Mouse (Mus musculus): ENCODE results near the gene Sim2. TPM values are rescaled to one million over a fixed set of nuclear protein-coding genes. Genes with fewer than 3 reads are reported as not detected.

Sim2 gene
- polyA plus RNA-seq, 1 experiment from 2014 or later, result 1.7 TPM

- H3K4me1 ChIP-seq (ENCODE audit: insufficient read depth, low read length), result peaks cover 9% of the 10 kb centered on the region
Measured at GRCm38 (mm10) chr16:94123247-94123646, 38.5 kb downstream of the Sim2 start.

GRCm38 (mm10) chr16:94125172-94125981, 40.6 kb downstream of the Sim2 start:
- peaks cover 9% of the 10 kb centered on the region for H3K4me1 ChIP-seq (ENCODE audit: insufficient read depth, low read length)
- H3K27me3 ChIP-seq (ENCODE audit: insufficient read depth, low read length), result peaks cover 71% of the 10 kb centered on the region
- H3K4me3 ChIP-seq (ENCODE audit: low read length), result peak overlapping the region; percentile 48
- no peaks in the 10 kb centered on the region for H3K9me3 ChIP-seq (ENCODE audit: low read length)
- no peak overlapping the region for H3K27ac ChIP-seq (ENCODE audit: low read length)
- peak; percentile 67 for ATAC-seq (ENCODE audit: low FRiP score, low TSS enrichment)
- WGBS, result 1% methylated on average over 79 of the region's 83 CpGs
- no peaks in the 10 kb centered on the region for H3K36me3 ChIP-seq (ENCODE audit: insufficient read depth, low read length)
- H3K4me2 ChIP-seq (replicated peaks; ENCODE audit: low read depth, low read length), result peak overlapping the region; percentile 86
- H3K9ac ChIP-seq (replicated peaks; ENCODE audit: low read length), result peak overlapping the region; percentile 65

More at GRCm38 (mm10) chr16:94123247-94123646, 38.5 kb downstream of the Sim2 start:
- ATAC-seq (ENCODE audit: low FRiP score, low TSS enrichment), result no peak
- Histone ChIP-seq H3K36me3 (ENCODE audit: insufficient read depth, low read length) (no peaks in the 10 kb centered on the region), H3K4me2 (replicated peaks; ENCODE audit: low read depth, low read length) (no peak overlapping the region), H3K4me3 (ENCODE audit: low read length) (no peak overlapping the region), H3K27me3 (ENCODE audit: insufficient read depth, low read length) (peaks cover 71% of the 10 kb centered on the region), H3K9ac (replicated peaks; ENCODE audit: low read length) (no peak overlapping the region), H3K27ac (ENCODE audit: low read length) (no peak overlapping the region), H3K9me3 (ENCODE audit: low read length) (no peaks in the 10 kb centered on the region)
- 83% methylated on average over 11 of the region's 11 CpGs for WGBS

GRCm38 (mm10) chr16:94126200-94126599, 41.5 kb downstream of the Sim2 start:
- 40% methylated on average over 9 of the region's 9 CpGs for WGBS
- no peak for ATAC-seq (ENCODE audit: low FRiP score, low TSS enrichment)
- peaks cover 66% of the 10 kb centered on the region for H3K27me3 ChIP-seq (ENCODE audit: insufficient read depth, low read length)

GRCm38 (mm10) chr16:94128236-94128835, 43.6 kb downstream of the Sim2 start:
- no peak for ATAC-seq (ENCODE audit: low FRiP score, low TSS enrichment)
- Histone ChIP-seq H3K9me3 (ENCODE audit: low read length) (no peaks in the 10 kb centered on the region), H3K27ac (ENCODE audit: low read length) (no peak overlapping the region), H3K4me3 (ENCODE audit: low read length) (no peak overlapping the region), H3K4me1 (ENCODE audit: insufficient read depth, low read length) (peaks cover 9% of the 10 kb centered on the region), H3K4me2 (replicated peaks; ENCODE audit: low read depth, low read length) (no peak overlapping the region), H3K27me3 (ENCODE audit: insufficient read depth, low read length) (peaks cover 46% of the 10 kb centered on the region), H3K36me3 (ENCODE audit: insufficient read depth, low read length) (no peaks in the 10 kb centered on the region), H3K9ac (replicated peaks; ENCODE audit: low read length) (no peak overlapping the region)
- WGBS, result 69% methylated on average over 2 of the region's 2 CpGs

More at GRCm38 (mm10) chr16:94126200-94126599, 41.5 kb downstream of the Sim2 start:
- Histone ChIP-seq H3K9ac (replicated peaks; ENCODE audit: low read length) (no peak overlapping the region), H3K4me1 (ENCODE audit: insufficient read depth, low read length) (peaks cover 9% of the 10 kb centered on the region), H3K36me3 (ENCODE audit: insufficient read depth, low read length) (no peaks in the 10 kb centered on the region), H3K4me3 (ENCODE audit: low read length) (no peak overlapping the region), H3K27ac (ENCODE audit: low read length) (no peak overlapping the region), H3K9me3 (ENCODE audit: low read length) (no peaks in the 10 kb centered on the region), H3K4me2 (replicated peaks; ENCODE audit: low read depth, low read length) (no peak overlapping the region)

- Histone ChIP-seq H3K27me3 (ENCODE audit: insufficient read depth, low read length) (no peaks in the 10 kb centered on the region), H3K9me3 (ENCODE audit: low read length) (peaks cover 4% of the 10 kb centered on the region), H3K4me3 (ENCODE audit: low read length) (no peak overlapping the region), H3K4me1 (ENCODE audit: insufficient read depth, low read length) (0 out of 2 replicates have a peak, but pooled peaks cover 2% of the 10 kb centered on the region), H3K9ac (replicated peaks; ENCODE audit: low read length) (no peak overlapping the region), H3K27ac (ENCODE audit: low read length) (no peak overlapping the region), H3K4me2 (replicated peaks; ENCODE audit: low read depth, low read length) (no peak overlapping the region), H3K36me3 (ENCODE audit: insufficient read depth, low read length) (0 out of 2 replicates have a peak, but pooled peaks cover 4% of the 10 kb centered on the region)
- ATAC-seq (ENCODE audit: low FRiP score, low TSS enrichment), result no peak
- WGBS, result 61% methylated on average over 10 of the region's 10 CpGs
Measured at GRCm38 (mm10) chr16:94134218-94134617, 49.5 kb downstream of the Sim2 start.

- Histone ChIP-seq H3K27me3 (ENCODE audit: insufficient read depth, low read length) (peaks cover 13% of the 10 kb centered on the region), H3K36me3 (ENCODE audit: insufficient read depth, low read length) (0 out of 2 replicates have a peak, but pooled peaks cover 4% of the 10 kb centered on the region), H3K9me3 (ENCODE audit: low read length) (peaks cover 4% of the 10 kb centered on the region), H3K4me1 (ENCODE audit: insufficient read depth, low read length) (peaks cover 28% of the 10 kb centered on the region), H3K27ac (ENCODE audit: low read length) (peak overlapping the region; percentile 54), H3K4me2 (replicated peaks; ENCODE audit: low read depth, low read length) (no peak overlapping the region), H3K9ac (replicated peaks; ENCODE audit: low read length) (no peak overlapping the region), H3K4me3 (ENCODE audit: low read length) (no peak overlapping the region)
- WGBS, result 41% methylated on average over 10 of the region's 10 CpGs
- ATAC-seq (ENCODE audit: low FRiP score, low TSS enrichment), result 0 out of 2 replicates have a peak, but pooled peaks have one; percentile 22
Measured at GRCm38 (mm10) chr16:94140746-94141145, 56.0 kb downstream of the Sim2 start.

- peaks cover 31% of the 10 kb centered on the region for H3K4me1 ChIP-seq (ENCODE audit: insufficient read depth, low read length)
- H3K4me2 ChIP-seq (replicated peaks; ENCODE audit: low read depth, low read length), result peak overlapping the region; percentile 32; the same call in 1 of the 2 replicates
- no peaks in the 10 kb centered on the region for H3K36me3 ChIP-seq (ENCODE audit: insufficient read depth, low read length)
- H3K9me3 ChIP-seq (ENCODE audit: low read length), result no peaks in the 10 kb centered on the region
- peak; percentile 41; the same call in 1 of the 2 replicates for ATAC-seq (ENCODE audit: low FRiP score, low TSS enrichment)
- H3K4me3 ChIP-seq (ENCODE audit: low read length), result no peak overlapping the region
- no peak overlapping the region for H3K27ac ChIP-seq (ENCODE audit: low read length)
- 8% methylated on average over 10 of the region's 10 CpGs for WGBS
- H3K27me3 ChIP-seq (ENCODE audit: insufficient read depth, low read length), result peaks cover 13% of the 10 kb centered on the region
- no peak overlapping the region; the same call in 1 of the 2 replicates for H3K9ac ChIP-seq (replicated peaks; ENCODE audit: low read length)
Measured at GRCm38 (mm10) chr16:94143325-94143724, 58.6 kb downstream of the Sim2 start.

- H3K4me2 ChIP-seq (replicated peaks; ENCODE audit: low read depth, low read length), result 0 out of 2 replicates have a peak overlapping the region, but pooled peaks have one; percentile 1
- no peak overlapping the region for H3K4me3 ChIP-seq (ENCODE audit: low read length)
- peaks cover 16% of the 10 kb centered on the region for H3K27me3 ChIP-seq (ENCODE audit: insufficient read depth, low read length)
- no peaks in the 10 kb centered on the region for H3K36me3 ChIP-seq (ENCODE audit: insufficient read depth, low read length)
- peaks cover 23% of the 10 kb centered on the region for H3K4me1 ChIP-seq (ENCODE audit: insufficient read depth, low read length)
- ATAC-seq (ENCODE audit: low FRiP score, low TSS enrichment), result peak; percentile 32; the same call in 1 of the 2 replicates
- no peak overlapping the region for H3K9ac ChIP-seq (replicated peaks; ENCODE audit: low read length)
- 0 out of 2 replicates have a peak overlapping the region, but pooled peaks have one; percentile 7 for H3K27ac ChIP-seq (ENCODE audit: low read length)
- no peaks in the 10 kb centered on the region for H3K9me3 ChIP-seq (ENCODE audit: low read length)
- 33% methylated on average over 11 of the region's 11 CpGs for WGBS
Measured at GRCm38 (mm10) chr16:94148139-94148538, 63.4 kb downstream of the Sim2 start.

GRCm38 (mm10) chr16:94150125-94151103, 65.7 kb downstream of the Sim2 start:
- no peak overlapping the region for H3K4me3 ChIP-seq (ENCODE audit: low read length)
- ATAC-seq (ENCODE audit: low FRiP score, low TSS enrichment), result no peak
- H3K4me1 ChIP-seq (ENCODE audit: insufficient read depth, low read length), result peaks cover 21% of the 10 kb centered on the region
- H3K4me2 ChIP-seq (replicated peaks; ENCODE audit: low read depth, low read length), result no peak overlapping the region
- no peaks in the 10 kb centered on the region for H3K9me3 ChIP-seq (ENCODE audit: low read length)
- H3K27ac ChIP-seq (ENCODE audit: low read length), result no peak overlapping the region
- 73% methylated on average over 15 of the region's 15 CpGs for whole genome bisulfite sequencing
- H3K27me3 ChIP-seq (ENCODE audit: insufficient read depth, low read length), result peaks cover 9% of the 10 kb centered on the region; the same call in 1 of the 2 replicates
- H3K36me3 ChIP-seq (ENCODE audit: insufficient read depth, low read length), result no peaks in the 10 kb centered on the region
- H3K9ac ChIP-seq (replicated peaks; ENCODE audit: low read length), result no peak overlapping the region
